Mouse (Mus musculus) liver, adult 2 months (tissue): ENCODE data around the gene Jkamp. TPM values are rescaled to one million over a fixed set of nuclear protein-coding genes. Genes with fewer than 3 reads are reported as not detected.

ENCODE experiments used
- DNase-seq: peaks from one replicate; pipeline ENCODE4 v3.0.0-alpha.2; 2011; ENCODE audit warnings: low read depth, low spot score; ENCODE audit errors: extremely low read depth
- H3K27ac ChIP-seq: fragments of 200-500 bp; replicated peaks from 2 replicates; pipeline ENCODE4 v1.5.1; 2012; ENCODE audit warnings: low read depth, mild to moderate bottlenecking, control low read depth, inconsistent platforms, low read length; ENCODE audit not compliant: insufficient read depth
- H3K27me3 ChIP-seq: fragments of 200-500 bp; 2 replicates; pipeline ENCODE4 v1.6.1; 2012; ENCODE audit warnings: mild to moderate bottlenecking, moderate library complexity, low read length, inconsistent platforms; ENCODE audit not compliant: control insufficient read depth, insufficient read depth
- H3K36me3 ChIP-seq: fragments of 200-500 bp; 2 replicates; pipeline ENCODE4 v1.6.1; 2012; ENCODE audit warnings: low read length, inconsistent platforms; ENCODE audit not compliant: control insufficient read depth, insufficient read depth
- H3K4me1 ChIP-seq: fragments of 200-500 bp; 2 replicates; pipeline ENCODE4 v1.6.1; 2011; ENCODE audit warnings: low read length; ENCODE audit not compliant: control insufficient read depth, insufficient read depth
- H3K4me3 ChIP-seq: fragments of 200-500 bp; 2 replicates; pipeline ENCODE4 v1.5.1; 2011; ENCODE audit warnings: low read depth, mild to moderate bottlenecking, control low read depth, low read length, moderate library complexity; ENCODE audit not compliant: insufficient read depth
- H3K79me2 ChIP-seq: fragments of 200-500 bp; 2 replicates; pipeline ENCODE4 v1.6.1; 2012; ENCODE audit warnings: inconsistent platforms, mild to moderate bottlenecking, low read length, moderate library complexity; ENCODE audit not compliant: control insufficient read depth, insufficient read depth
- H3K9ac ChIP-seq: fragments of 200-500 bp; 2 replicates; pipeline ENCODE4 v1.6.1; 2012; ENCODE audit warnings: low read depth, mild to moderate bottlenecking, control low read depth, inconsistent platforms, low read length
- CTCF ChIP-seq: fragments of 200-500 bp; IDR thresholded peaks from 2 replicates; pipeline ENCODE4 v1.5.1; 2011; ENCODE audit warnings: low read depth, low read length, control low read depth
- POLR2A ChIP-seq: fragments of 200-500 bp; IDR thresholded peaks from 2 replicates; pipeline ENCODE4 v1.6.1; 2011; ENCODE audit warnings: low read length, control low read depth; ENCODE audit not compliant: insufficient read depth; ENCODE audit errors: extremely low read depth
- WGBS: fragments of 180-500 bp; shearing (Covaris S2); methylation state at CpG from one replicate; pipeline ENCODE4 v1.1.7; 2018; 5-methylcytosine and 5-hydroxymethylcytosine counted together
- polyA plus RNA-seq: library from polyadenylated mRNA; depleted of rRNA; stranded (reverse); fragments of >200 nt; gene quantifications from 2 replicates; pipeline ENCODE4 v1.2.3, GENCODE M21; 2012
- total RNA-seq: library from RNA; depleted of rRNA; stranded (reverse); fragments of >200 nt; gene quantifications from 2 replicates; pipeline ENCODE4 v1.2.3, GENCODE M21; 2014

The Jkamp gene
- total and polyA plus RNA-seq, 2 experiments, result 30.3 to 45.8 TPM

GRCm38 (mm10) chr12:72089802-72090201 is 4.4 kb downstream of the Jkamp start:
- H3K27ac ChIP-seq, result no peak overlapping the region
- H3K27me3 ChIP-seq, result no peaks in the 10 kb centered on the region
- H3K4me3 ChIP-seq, result no peak overlapping the region
- H3K4me1 ChIP-seq, result peaks cover 6% of the 10 kb centered on the region; the same call in 1 of the 2 replicates
- H3K9ac ChIP-seq, result no peak overlapping the region
- WGBS, result 92% methylated on average over 4 of the region's 4 CpGs
- DNase-seq, result no peak
- H3K36me3 ChIP-seq, result peaks cover 27% of the 10 kb centered on the region
- no peaks in the 10 kb centered on the region; the same call in 1 of the 2 replicates for H3K79me2 ChIP-seq
- no peak for TF ChIP-seq POLR2A
- no peak for TF ChIP-seq CTCF

- H3K9ac ChIP-seq, result no peak overlapping the region
- TF ChIP-seq CTCF (no peak), POLR2A (no peak)
- no peaks in the 10 kb centered on the region for H3K79me2 ChIP-seq
- H3K36me3 ChIP-seq, result peaks cover 48% of the 10 kb centered on the region
- no peaks in the 10 kb centered on the region for H3K4me1 ChIP-seq
- H3K27me3 ChIP-seq, result no peaks in the 10 kb centered on the region
- H3K27ac ChIP-seq, result no peak overlapping the region
- no peak overlapping the region for H3K4me3 ChIP-seq
- no peak for DNase-seq
- WGBS, result 94% methylated on average over 8 of the region's 8 CpGs
Measured at GRCm38 (mm10) chr12:72096966-72097365, 11.6 kb downstream of the Jkamp start.

- Histone ChIP-seq H3K27ac (no peak overlapping the region), H3K79me2 (no peaks in the 10 kb centered on the region), H3K9ac (no peak overlapping the region), H3K4me1 (no peaks in the 10 kb centered on the region), H3K27me3 (no peaks in the 10 kb centered on the region), H3K4me3 (no peak overlapping the region), H3K36me3 (peaks cover 13% of the 10 kb centered on the region; the same call in 1 of the 2 replicates)
- DNase-seq, result no peak
- 81% methylated on average over 6 of the region's 6 CpGs for WGBS
- TF ChIP-seq POLR2A (no peak), CTCF (no peak)
Measured at GRCm38 (mm10) chr12:72102776-72103175, 17.4 kb downstream of the Jkamp start.

GRCm38 (mm10) chr12:72104027-72104426 is 18.6 kb downstream of the Jkamp start:
- TF ChIP-seq CTCF (no peak), POLR2A (no peak)
- no peak overlapping the region for H3K27ac ChIP-seq
- no peak for DNase-seq
- H3K4me3 ChIP-seq, result no peak overlapping the region
- H3K36me3 ChIP-seq, result peaks cover 10% of the 10 kb centered on the region; the same call in 1 of the 2 replicates
- H3K79me2 ChIP-seq, result no peaks in the 10 kb centered on the region
- no peak overlapping the region for H3K9ac ChIP-seq
- 79% methylated on average over 5 of the region's 5 CpGs for WGBS
- no peaks in the 10 kb centered on the region for H3K4me1 ChIP-seq
- H3K27me3 ChIP-seq, result no peaks in the 10 kb centered on the region

- DNase-seq, result peak; percentile 66
- WGBS, result 38% methylated on average over 14 of the region's 14 CpGs
- 0 out of 2 replicates have a peak, but pooled peaks have one; percentile 17 for TF ChIP-seq CTCF
- TF ChIP-seq POLR2A, result no peak
Measured at GRCm38 (mm10) chr12:72104525-72105281, 19.3 kb downstream of the Jkamp start.

GRCm38 (mm10) chr12:72115126-72115525 is 29.7 kb downstream of the Jkamp start:
- DNase-seq, result no peak
- Histone ChIP-seq H3K4me3 (no peak overlapping the region), H3K27ac (no peak overlapping the region), H3K36me3 (no peaks in the 10 kb centered on the region), H3K9ac (no peak overlapping the region), H3K79me2 (no peaks in the 10 kb centered on the region), H3K4me1 (no peaks in the 10 kb centered on the region), H3K27me3 (no peaks in the 10 kb centered on the region; the same call in 1 of the 2 replicates)
- 81% methylated on average over 6 of the region's 6 CpGs for whole genome bisulfite sequencing
- TF ChIP-seq POLR2A, result no peak

More at GRCm38 (mm10) chr12:72104525-72105281, 19.3 kb downstream of the Jkamp start:
- Histone ChIP-seq H3K27me3 (no peaks in the 10 kb centered on the region), H3K79me2 (no peaks in the 10 kb centered on the region), H3K27ac (no peak overlapping the region), H3K9ac (no peak overlapping the region), H3K4me3 (no peak overlapping the region), H3K36me3 (peaks cover 8% of the 10 kb centered on the region; the same call in 1 of the 2 replicates), H3K4me1 (no peaks in the 10 kb centered on the region)
